Mouse (Mus musculus) left cerebral cortex, adult 2 months (tissue): ENCODE data around the gene Atp2a1. TPM values are rescaled to one million over a fixed set of nuclear protein-coding genes. Genes with fewer than 3 reads are reported as not detected.

Source experiments
- DNase-seq, 2 experiments: peaks; one replicate each; pipeline ENCODE4 v3.0.0; 2021 to 2022; ENCODE audit warnings: low spot score in 2 of 2, mixed read lengths in 1 of 2; ENCODE audit errors: extremely low spot score in 1 of 2
- H3K27ac ChIP-seq: fragments of 200-600 bp; 2 replicates; pipeline ENCODE4 v1.8.1; 2022
- H3K4me3 ChIP-seq: fragments of 200-600 bp; 2 replicates; pipeline ENCODE4 v1.8.1; 2022
- CTCF ChIP-seq: fragments of 200-600 bp; IDR thresholded peaks from 2 replicates; pipeline ENCODE4 v1.8.1; 2022; ENCODE audit warnings: antibody characterized with exemption, mild to moderate bottlenecking, moderate library complexity
- intact Hi-C: fragments of 180-260 bp; cut with DNase I; formaldehyde crosslinking; loops from one replicate; pipeline ENCODE4 v1.15.1; 2025
- total RNA-seq, 2 experiments: library from RNA; stranded (reverse); gene quantifications; 2 replicates each; pipeline ENCODE4 v1.2.3; 2021

The Atp2a1 gene
- total RNA-seq, 2 experiments from 2014 or later = 0.14 to 0.35 TPM

DNA sequence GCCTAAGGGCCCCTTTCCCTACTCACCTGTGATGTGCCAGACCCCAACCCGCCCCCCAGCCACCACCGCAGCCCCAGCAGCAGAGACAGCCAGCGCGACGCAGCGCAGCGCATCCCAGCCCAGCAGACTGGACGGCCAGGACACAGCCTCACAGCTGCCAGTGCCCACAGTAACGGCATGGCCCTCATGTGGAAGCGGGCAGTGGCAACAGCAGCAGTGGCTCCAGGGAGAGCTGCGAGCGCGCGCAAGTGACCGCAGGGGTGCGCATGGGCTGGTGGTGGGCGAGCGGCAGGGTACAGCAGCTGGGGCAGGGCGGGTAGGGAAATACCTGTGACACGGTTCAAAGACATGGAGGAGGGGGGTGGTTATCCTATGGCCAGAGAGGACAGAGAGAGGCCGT, 16.7 kb downstream of the Atp2a1 start:
- no peak overlapping the region for H3K27ac ChIP-seq
- no peak for DNase-seq
- H3K4me3 ChIP-seq = no peak overlapping the region
- intact Hi-C loops = no loop called here
- no peak for TF ChIP-seq CTCF

DNA sequence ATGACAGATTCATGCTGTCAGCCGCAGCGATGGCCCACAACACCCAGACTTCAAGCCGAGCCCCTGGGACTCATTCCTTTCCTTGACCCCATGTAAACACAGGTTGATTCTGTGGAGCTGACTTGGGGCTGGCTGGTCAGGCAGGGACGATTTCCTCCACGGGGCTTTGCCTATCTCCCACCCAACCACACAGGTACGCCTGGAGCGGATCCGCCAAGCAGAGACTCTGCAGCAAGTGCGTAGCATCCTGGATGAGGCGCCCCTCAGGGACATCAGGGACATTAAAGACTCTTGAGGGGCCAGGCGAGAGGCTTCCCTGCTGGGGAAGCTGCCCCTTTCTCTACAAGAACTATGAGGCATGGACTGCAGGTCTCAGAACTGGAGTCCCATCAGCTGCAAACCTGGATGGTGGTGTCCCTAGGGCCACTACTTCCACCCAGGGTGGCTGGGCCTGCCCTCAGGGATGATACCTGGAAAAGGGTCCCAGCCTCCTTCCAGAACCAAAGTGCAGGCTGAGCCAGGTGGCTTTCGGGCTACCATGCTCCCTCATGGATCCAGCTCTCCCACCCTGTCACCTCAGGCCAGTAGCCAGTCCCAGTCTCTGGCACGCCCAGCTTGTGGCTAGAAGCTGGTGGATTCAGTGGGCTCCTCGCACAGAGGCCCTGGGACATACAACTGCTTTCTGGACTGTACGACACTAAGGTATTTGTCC, 17.6 kb downstream of the Atp2a1 start:
- no peak overlapping the region for H3K27ac ChIP-seq
- intact Hi-C loops = no loop called here
- no peak for TF ChIP-seq CTCF
- no peak for DNase-seq
- no peak overlapping the region for H3K4me3 ChIP-seq

- DNase-seq = no peak
- no peak for TF ChIP-seq CTCF
- no peak overlapping the region for H3K27ac ChIP-seq
- no peak overlapping the region for H3K4me3 ChIP-seq
- intact Hi-C loops = no loop called here
Observed at GRCm38 (mm10) chr7:126444536-126444935, 18.4 kb downstream of the Atp2a1 start.

- intact Hi-C loops = no loop called here
- DNase-seq = no peak
- no peak overlapping the region for H3K4me3 ChIP-seq
- H3K27ac ChIP-seq = no peak overlapping the region
- no peak for TF ChIP-seq CTCF
Observed at GRCm38 (mm10) chr7:126443997-126444396, 18.9 kb downstream of the Atp2a1 start.

DNA sequence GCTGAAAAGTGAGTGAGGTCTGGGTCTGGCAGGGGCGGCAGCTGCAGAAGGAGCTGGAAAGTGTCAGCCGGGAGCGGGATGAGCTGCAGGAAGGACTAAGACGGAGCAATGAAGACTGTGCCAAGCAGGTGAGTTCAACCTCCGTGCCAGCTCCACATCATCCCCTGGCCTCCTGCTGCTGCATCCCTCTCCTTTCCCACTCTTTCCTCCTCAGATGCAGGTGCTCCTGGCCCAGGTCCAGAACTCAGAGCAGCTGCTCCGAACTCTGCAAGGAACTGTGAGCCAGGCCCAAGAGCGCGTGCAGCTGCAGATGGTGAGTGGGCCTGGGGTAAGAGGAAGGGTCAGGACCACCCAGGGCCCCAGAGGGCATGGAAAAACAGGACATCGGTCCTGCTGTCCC, 22.8 kb downstream of the Atp2a1 start:
- no peak for TF ChIP-seq CTCF
- no peak for DNase-seq
- intact Hi-C loops = no loop called here
- Histone ChIP-seq H3K27ac (no peak overlapping the region), H3K4me3 (no peak overlapping the region)

- intact Hi-C loops = no loop called here
Observed at GRCm38 (mm10) chr7:126436851-126437250, 26.1 kb downstream of the Atp2a1 start.

DNA sequence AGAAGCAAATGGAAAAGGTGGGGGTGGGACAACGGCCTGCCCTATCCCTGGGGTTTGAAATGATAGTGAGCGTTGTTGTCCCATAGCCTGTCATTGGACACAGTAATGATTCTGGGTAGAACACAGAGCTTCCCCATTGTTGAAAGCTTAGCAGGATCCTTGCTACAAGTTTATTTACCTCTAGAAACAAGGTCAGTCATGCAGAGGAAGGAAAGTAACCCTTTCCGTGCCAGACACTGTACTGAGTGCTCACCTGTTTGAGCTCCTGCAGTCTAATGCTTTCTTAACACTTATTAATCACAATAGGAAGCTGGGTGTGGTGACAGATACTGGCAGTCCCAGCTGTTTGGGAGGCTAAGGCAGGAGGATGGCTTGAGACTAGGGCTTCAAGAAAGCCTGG, 27.1 kb downstream of the Atp2a1 start:
- intact Hi-C loops = no loop called here
- no peak for DNase-seq
- no peak for TF ChIP-seq CTCF
- Histone ChIP-seq H3K4me3 (no peak overlapping the region), H3K27ac (no peak overlapping the region)

More at GRCm38 (mm10) chr7:126436851-126437250, 26.1 kb downstream of the Atp2a1 start:
- Histone ChIP-seq H3K4me3 (no peak overlapping the region), H3K27ac (no peak overlapping the region)
- TF ChIP-seq CTCF = peak; percentile 76
- DNase-seq = peak in 1 of 2 experiments; percentile 34

GRCm38 (mm10) chr7:126434726-126435125, 28.2 kb downstream of the Atp2a1 start:
- Histone ChIP-seq H3K4me3 (no peak overlapping the region), H3K27ac (no peak overlapping the region)
- TF ChIP-seq CTCF = no peak
- DNase-seq = no peak
- intact Hi-C loops = no loop called here

DNA sequence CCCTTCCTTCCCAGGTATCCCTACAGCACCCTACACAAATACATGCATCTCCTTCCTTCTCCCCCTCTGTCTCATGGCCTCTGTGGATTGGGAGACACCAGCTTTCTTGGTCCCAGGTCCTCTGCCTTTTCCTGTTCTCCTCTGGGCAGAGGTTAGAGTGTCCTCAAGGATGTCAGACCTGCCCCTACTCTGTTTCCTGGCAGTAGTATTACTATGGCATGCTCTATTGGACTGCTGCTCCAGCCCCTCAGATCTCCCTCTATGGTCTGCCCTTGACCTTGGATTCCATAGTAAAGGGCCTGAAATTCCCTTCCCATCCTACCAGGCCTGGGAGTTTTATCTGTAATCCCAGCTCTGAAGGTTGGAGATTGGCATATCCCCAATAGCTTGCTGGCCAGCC, 32.7 kb downstream of the Atp2a1 start:
- Histone ChIP-seq H3K4me3 (no peak overlapping the region), H3K27ac (no peak overlapping the region)
- no peak for TF ChIP-seq CTCF
- intact Hi-C loops = no loop called here
- DNase-seq = no peak

DNA sequence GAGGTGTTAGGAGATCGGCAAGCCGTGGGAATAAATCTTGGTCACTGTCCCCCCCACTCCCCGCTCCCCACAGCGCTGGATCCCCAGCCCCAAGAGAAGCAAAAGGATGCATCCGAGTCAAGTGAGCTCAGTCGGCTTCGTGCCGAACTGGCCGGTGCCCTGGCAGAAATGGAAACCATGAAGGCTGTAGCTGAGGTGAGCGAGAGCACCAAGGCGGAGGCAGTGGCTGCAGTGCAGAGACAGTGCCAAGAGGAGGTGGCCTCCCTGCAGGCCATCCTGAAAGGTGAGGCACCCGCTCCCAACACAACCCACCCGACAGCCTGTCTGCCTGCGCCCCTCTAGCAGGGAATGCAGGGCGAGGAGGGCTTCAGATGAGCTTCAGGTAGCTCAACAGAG, 33.4 kb downstream of the Atp2a1 start:
- DNase-seq = no peak
- intact Hi-C loops = no loop called here
- peak overlapping the region; percentile 83 for H3K4me3 ChIP-seq
- no peak for TF ChIP-seq CTCF
- no peak overlapping the region; the same call in 1 of the 2 replicates for H3K27ac ChIP-seq

DNA sequence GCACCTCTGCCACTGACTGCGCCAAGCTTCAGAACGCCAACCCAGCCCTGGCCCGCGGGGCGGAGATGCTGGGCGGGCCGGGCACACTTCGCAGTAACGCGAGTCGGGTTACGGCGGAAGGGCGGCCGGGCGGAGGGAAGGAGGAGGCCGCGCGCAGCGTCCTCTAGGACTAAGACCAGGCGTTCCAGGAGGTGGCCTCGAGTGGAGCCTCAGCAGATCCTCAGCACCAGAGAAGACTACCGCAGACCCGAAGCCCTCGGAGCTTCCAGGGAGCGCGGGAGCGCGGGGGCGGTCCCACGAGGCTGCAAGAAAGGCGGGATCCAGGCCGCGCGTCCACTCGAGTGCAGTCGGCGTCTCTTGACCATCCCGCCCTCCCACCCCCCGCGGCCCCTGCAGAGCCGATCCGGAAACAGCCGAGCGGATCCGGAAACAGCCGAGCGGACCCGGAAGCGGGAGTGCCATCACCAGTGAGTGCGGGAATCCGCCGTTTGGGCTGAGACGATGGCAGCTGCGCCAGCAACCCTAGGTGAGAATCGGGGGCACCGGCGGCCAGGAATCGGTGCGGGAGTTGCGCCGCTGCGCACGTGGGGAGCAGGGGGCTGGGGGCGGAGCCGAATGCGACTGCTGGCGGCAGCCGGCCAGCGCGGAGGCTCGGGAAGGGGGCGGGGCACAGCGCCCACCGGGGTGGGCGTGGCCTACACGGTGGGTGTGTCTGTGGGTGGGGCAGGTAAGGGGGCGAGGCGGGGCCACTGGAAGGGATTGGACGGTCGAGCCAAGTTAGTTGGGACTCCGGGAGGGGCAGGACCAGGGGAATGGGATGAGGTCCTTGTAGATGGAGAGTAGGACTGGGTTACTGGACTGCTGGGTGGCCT, 34.0 kb downstream of the Atp2a1 start, which contains the start of gene Rabep2:
Gene Rabep2 (plus strand): TSS at position 129 of the 872 bp plus-strand sequence.
- intact Hi-C loops = no loop called here
- peak within 1 kb of the TSS; percentile 91 for H3K27ac ChIP-seq
- H3K4me3 ChIP-seq = peak within 1 kb of the TSS; percentile 83
- DNase-seq = peak; percentile 92 to 96
- no peak for TF ChIP-seq CTCF

GRCm38 (mm10) chr7:126428154-126428553, 34.8 kb downstream of the Atp2a1 start:
- TF ChIP-seq CTCF = no peak
- H3K27ac ChIP-seq = peak overlapping the region; percentile 91
- DNase-seq = no peak
- H3K4me3 ChIP-seq = peak overlapping the region; percentile 83
- intact Hi-C loops = no loop called here
